Mouse (Mus musculus) retina, postnatal 1 day (tissue): ENCODE results near the gene Hmgn1.
"Not testable (repeated sequence)": the region's sequence is repeated elsewhere in the genome, so short reads cannot be mapped to it uniquely, and the experiment has no call there.

Experiments
- DNase-seq: peaks from one replicate; pipeline ENCODE4 v3.0.0-alpha.2; 2012

The Hmgn1 gene

GRCm38 (mm10) chr16:96127657-96128344 is at the start of gene Hmgn1:
TSS of gene Hmgn1 (minus strand) at chr16:96127729.
- peak; percentile 99 for DNase-seq

GRCm38 (mm10) chr16:96175399-96175798 is 47.9 kb upstream of the Hmgn1 start:
- no peak for DNase-seq

GRCm38 (mm10) chr16:96173648-96174047 is 46.1 kb upstream of the Hmgn1 start:
- no peak for DNase-seq

GRCm38 (mm10) chr16:96168837-96169236 is 41.3 kb upstream of the Hmgn1 start:
- DNase-seq = no peak

GRCm38 (mm10) chr16:96165723-96166264 is 38.3 kb upstream of the Hmgn1 start:
- no peak for DNase-seq

GRCm38 (mm10) chr16:96161336-96161735 is 33.8 kb upstream of the Hmgn1 start:
- DNase-seq = no peak

- no peak for DNase-seq
Measured at GRCm38 (mm10) chr16:96160927-96161326, 33.4 kb upstream of the Hmgn1 start.

GRCm38 (mm10) chr16:96159794-96160346 is 32.3 kb upstream of the Hmgn1 start:
- DNase-seq = no peak

- DNase-seq = peak; percentile 83
Measured at GRCm38 (mm10) chr16:96159091-96159731, 31.7 kb upstream of the Hmgn1 start.

- no peak for DNase-seq
Measured at GRCm38 (mm10) chr16:96158511-96159080, 31.1 kb upstream of the Hmgn1 start.

GRCm38 (mm10) chr16:96157171-96157570 is 29.6 kb upstream of the Hmgn1 start:
- no peak for DNase-seq

GRCm38 (mm10) chr16:96156019-96156418 is 28.5 kb upstream of the Hmgn1 start:
- DNase-seq = no peak

GRCm38 (mm10) chr16:96154476-96154875 is 26.9 kb upstream of the Hmgn1 start:
- no peak for DNase-seq

- peak; percentile 79 for DNase-seq
Measured at GRCm38 (mm10) chr16:96151551-96151950, 24.0 kb upstream of the Hmgn1 start.

- DNase-seq = no peak
Measured at GRCm38 (mm10) chr16:96150995-96151394, 23.5 kb upstream of the Hmgn1 start.

- DNase-seq = no peak
Measured at GRCm38 (mm10) chr16:96149311-96149710, 21.8 kb upstream of the Hmgn1 start.

- no peak for DNase-seq
Measured at GRCm38 (mm10) chr16:96148834-96149233, 21.3 kb upstream of the Hmgn1 start.

GRCm38 (mm10) chr16:96145814-96146213 is 18.3 kb upstream of the Hmgn1 start:
- no peak for DNase-seq

- DNase-seq = peak; percentile 99
Measured at GRCm38 (mm10) chr16:96145110-96145800, 17.7 kb upstream of the Hmgn1 start, which contains the start of gene Wrb. TSS of gene Wrb (plus strand) at chr16:96145407.

GRCm38 (mm10) chr16:96144748-96145109 is 17.2 kb upstream of the Hmgn1 start:
- not testable (repeated sequence) for DNase-seq

GRCm38 (mm10) chr16:96128466-96128865 is 937 bp upstream of the Hmgn1 start:
- DNase-seq = peak; percentile 32

GRCm38 (mm10) chr16:96127288-96127656 is 257 bp downstream of the Hmgn1 start:
- DNase-seq = no peak

- DNase-seq = peak; percentile 41
Measured at GRCm38 (mm10) chr16:96126684-96127171, 801 bp downstream of the Hmgn1 start.
